Mouse (Mus musculus): ENCODE measurements around the gene Naa30. TPM values are rescaled to one million over a fixed set of nuclear protein-coding genes. Genes with fewer than 3 reads are reported as not detected.

Gene Naa30
- polyA plus RNA-seq, 1 experiment from 2014 or later, result 10.5 TPM

GRCm38 (mm10) chr14:49158143-49158925 lies 13.7 kb upstream of the Naa30 start:
- 72% methylated on average over 16 of the region's 16 CpGs for WGBS (ENCODE audit: insufficient replicate concordance)

GRCm38 (mm10) chr14:49171286-49171685 lies 740 bp upstream of the Naa30 start:
- 28% methylated on average over 8 of the region's 8 CpGs for WGBS (ENCODE audit: insufficient replicate concordance)
- peak overlapping the region; percentile 86 for H3K4me2 ChIP-seq
- ATAC-seq (replicated peaks; ENCODE audit: insufficient number of reproducible peaks, low FRiP score, low TSS enrichment), result no peak
- peak overlapping the region; percentile 78 for H3K4me3 ChIP-seq (ENCODE audit: low read depth, low read length)
- no peaks in the 10 kb centered on the region for H3K36me3 ChIP-seq (ENCODE audit: control insufficient read depth, insufficient read depth, low read length)
- no peaks in the 10 kb centered on the region for H3K27me3 ChIP-seq (ENCODE audit: control insufficient read depth, insufficient read depth, low read length)
- H3K9me3 ChIP-seq (replicated peaks; ENCODE audit: control insufficient read depth, low read length), result no peaks in the 10 kb centered on the region
- peak overlapping the region; percentile 87; the same call in 1 of the 2 replicates for H3K27ac ChIP-seq (ENCODE audit: low read depth, low read length)
- peak overlapping the region; percentile 85 for H3K9ac ChIP-seq (ENCODE audit: low read depth, low read length)
- H3K4me1 ChIP-seq (ENCODE audit: control insufficient read depth, insufficient read depth, low read length), result peaks cover 20% of the 10 kb centered on the region

More at GRCm38 (mm10) chr14:49158143-49158925, 13.7 kb upstream of the Naa30 start:
- Histone ChIP-seq H3K9me3 (replicated peaks; ENCODE audit: control insufficient read depth, low read length) (no peaks in the 10 kb centered on the region), H3K4me2 (no peak overlapping the region), H3K27me3 (ENCODE audit: control insufficient read depth, insufficient read depth, low read length) (no peaks in the 10 kb centered on the region), H3K4me3 (ENCODE audit: low read depth, low read length) (no peak overlapping the region), H3K36me3 (ENCODE audit: control insufficient read depth, insufficient read depth, low read length) (no peaks in the 10 kb centered on the region), H3K27ac (ENCODE audit: low read depth, low read length) (no peak overlapping the region), H3K4me1 (ENCODE audit: control insufficient read depth, insufficient read depth, low read length) (no peaks in the 10 kb centered on the region), H3K9ac (ENCODE audit: low read depth, low read length) (no peak overlapping the region)
- no peak for ATAC-seq (replicated peaks; ENCODE audit: insufficient number of reproducible peaks, low FRiP score, low TSS enrichment)

- Histone ChIP-seq H3K36me3 (ENCODE audit: control insufficient read depth, insufficient read depth, low read length) (no peaks in the 10 kb centered on the region), H3K27ac (ENCODE audit: low read depth, low read length) (peak overlapping the region; percentile 87), H3K27me3 (ENCODE audit: control insufficient read depth, insufficient read depth, low read length) (no peaks in the 10 kb centered on the region), H3K4me3 (ENCODE audit: low read depth, low read length) (peak overlapping the region; percentile 78), H3K4me1 (ENCODE audit: control insufficient read depth, insufficient read depth, low read length) (peaks cover 20% of the 10 kb centered on the region), H3K9me3 (replicated peaks; ENCODE audit: control insufficient read depth, low read length) (no peaks in the 10 kb centered on the region), H3K9ac (ENCODE audit: low read depth, low read length) (peak overlapping the region; percentile 85), H3K4me2 (peak overlapping the region; percentile 86)
- WGBS (ENCODE audit: insufficient replicate concordance), result under 1% methylated on average over 39 of the region's 46 CpGs
- ATAC-seq (replicated peaks; ENCODE audit: insufficient number of reproducible peaks, low FRiP score, low TSS enrichment), result peak; percentile 79
These were observed 559 bp downstream of the Naa30 start for GRCm38 (mm10) chr14:49172582-49172988.

GRCm38 (mm10) chr14:49173290-49174135 lies 1.5 kb downstream of the Naa30 start:
- H3K4me1 ChIP-seq (ENCODE audit: control insufficient read depth, insufficient read depth, low read length), result peaks cover 20% of the 10 kb centered on the region
- ATAC-seq (replicated peaks; ENCODE audit: insufficient number of reproducible peaks, low FRiP score, low TSS enrichment), result no peak
- H3K36me3 ChIP-seq (ENCODE audit: control insufficient read depth, insufficient read depth, low read length), result no peaks in the 10 kb centered on the region
- no peaks in the 10 kb centered on the region for H3K9me3 ChIP-seq (replicated peaks; ENCODE audit: control insufficient read depth, low read length)
- H3K4me2 ChIP-seq, result peak overlapping the region; percentile 86
- H3K4me3 ChIP-seq (ENCODE audit: low read depth, low read length), result peak overlapping the region; percentile 78
- H3K27me3 ChIP-seq (ENCODE audit: control insufficient read depth, insufficient read depth, low read length), result no peaks in the 10 kb centered on the region
- no peak overlapping the region for H3K27ac ChIP-seq (ENCODE audit: low read depth, low read length)
- peak overlapping the region; percentile 85 for H3K9ac ChIP-seq (ENCODE audit: low read depth, low read length)
- whole genome bisulfite sequencing (ENCODE audit: insufficient replicate concordance), result 52% methylated on average over 16 of the region's 16 CpGs

- no peak overlapping the region for H3K4me3 ChIP-seq (ENCODE audit: low read depth, low read length)
- no peak overlapping the region for H3K27ac ChIP-seq (ENCODE audit: low read depth, low read length)
- no peaks in the 10 kb centered on the region for H3K9me3 ChIP-seq (replicated peaks; ENCODE audit: control insufficient read depth, low read length)
- H3K4me1 ChIP-seq (ENCODE audit: control insufficient read depth, insufficient read depth, low read length), result peaks cover under 1% of the 10 kb centered on the region
- WGBS (ENCODE audit: insufficient replicate concordance), result 78% methylated on average over 3 of the region's 3 CpGs
- no peak for ATAC-seq (replicated peaks; ENCODE audit: insufficient number of reproducible peaks, low FRiP score, low TSS enrichment)
- peaks cover 6% of the 10 kb centered on the region; the same call in 1 of the 2 replicates for H3K36me3 ChIP-seq (ENCODE audit: control insufficient read depth, insufficient read depth, low read length)
- H3K27me3 ChIP-seq (ENCODE audit: control insufficient read depth, insufficient read depth, low read length), result no peaks in the 10 kb centered on the region
- H3K4me2 ChIP-seq, result no peak overlapping the region
- H3K9ac ChIP-seq (ENCODE audit: low read depth, low read length), result no peak overlapping the region
These were observed 7.7 kb downstream of the Naa30 start for GRCm38 (mm10) chr14:49179736-49180135.

- Histone ChIP-seq H3K36me3 (ENCODE audit: control insufficient read depth, insufficient read depth, low read length) (peaks cover 12% of the 10 kb centered on the region; the same call in 1 of the 2 replicates), H3K4me2 (no peak overlapping the region), H3K4me1 (ENCODE audit: control insufficient read depth, insufficient read depth, low read length) (no peaks in the 10 kb centered on the region), H3K4me3 (ENCODE audit: low read depth, low read length) (no peak overlapping the region), H3K9ac (ENCODE audit: low read depth, low read length) (no peak overlapping the region), H3K27ac (ENCODE audit: low read depth, low read length) (no peak overlapping the region), H3K27me3 (ENCODE audit: control insufficient read depth, insufficient read depth, low read length) (no peaks in the 10 kb centered on the region), H3K9me3 (replicated peaks; ENCODE audit: control insufficient read depth, low read length) (no peaks in the 10 kb centered on the region)
- WGBS (ENCODE audit: insufficient replicate concordance), result 92% methylated on average over 2 of the region's 2 CpGs
- no peak for ATAC-seq (replicated peaks; ENCODE audit: insufficient number of reproducible peaks, low FRiP score, low TSS enrichment)
These were observed 14.2 kb downstream of the Naa30 start for GRCm38 (mm10) chr14:49186270-49186669.

- no peaks in the 10 kb centered on the region for H3K27me3 ChIP-seq (ENCODE audit: control insufficient read depth, insufficient read depth, low read length)
- no peak overlapping the region for H3K4me3 ChIP-seq (ENCODE audit: low read depth, low read length)
- no peak overlapping the region for H3K27ac ChIP-seq (ENCODE audit: low read depth, low read length)
- no peak overlapping the region for H3K9ac ChIP-seq (ENCODE audit: low read depth, low read length)
- no peaks in the 10 kb centered on the region for H3K36me3 ChIP-seq (ENCODE audit: control insufficient read depth, insufficient read depth, low read length)
- WGBS (ENCODE audit: insufficient replicate concordance), result 84% methylated on average over 2 of the region's 2 CpGs
- no peaks in the 10 kb centered on the region for H3K9me3 ChIP-seq (replicated peaks; ENCODE audit: control insufficient read depth, low read length)
- no peak overlapping the region for H3K4me2 ChIP-seq
- no peaks in the 10 kb centered on the region for H3K4me1 ChIP-seq (ENCODE audit: control insufficient read depth, insufficient read depth, low read length)
- no peak for ATAC-seq (replicated peaks; ENCODE audit: insufficient number of reproducible peaks, low FRiP score, low TSS enrichment)
These were observed 25.1 kb downstream of the Naa30 start for GRCm38 (mm10) chr14:49197031-49197527.

GRCm38 (mm10) chr14:49201073-49201778 lies 29.2 kb downstream of the Naa30 start:
- no peak overlapping the region for H3K27ac ChIP-seq (ENCODE audit: low read depth, low read length)
- no peaks in the 10 kb centered on the region for H3K36me3 ChIP-seq (ENCODE audit: control insufficient read depth, insufficient read depth, low read length)
- H3K9ac ChIP-seq (ENCODE audit: low read depth, low read length), result no peak overlapping the region
- H3K27me3 ChIP-seq (ENCODE audit: control insufficient read depth, insufficient read depth, low read length), result no peaks in the 10 kb centered on the region
- H3K4me1 ChIP-seq (ENCODE audit: control insufficient read depth, insufficient read depth, low read length), result no peaks in the 10 kb centered on the region
- H3K9me3 ChIP-seq (replicated peaks; ENCODE audit: control insufficient read depth, low read length), result no peaks in the 10 kb centered on the region
- no peak for ATAC-seq (replicated peaks; ENCODE audit: insufficient number of reproducible peaks, low FRiP score, low TSS enrichment)
- 59% methylated on average over 9 of the region's 9 CpGs for WGBS (ENCODE audit: insufficient replicate concordance)
- no peak overlapping the region for H3K4me3 ChIP-seq (ENCODE audit: low read depth, low read length)
- no peak overlapping the region for H3K4me2 ChIP-seq
